Mouse (Mus musculus) hindbrain, embryonic 11.5 days (tissue): Measurements from ENCODE around the gene Espn. TPM values are rescaled to one million over a fixed set of nuclear protein-coding genes. Genes with fewer than 3 reads are reported as not detected.

ENCODE experiments used
- ATAC-seq: fragments of 200-750 bp; cut with Nextera tagmentation; 2 replicates; pipeline ENCODE4 v1.8.0; 2017; ENCODE audit warnings: mild to moderate bottlenecking, moderate TSS enrichment, moderate library complexity; ENCODE audit not compliant: low FRiP score
- DNase-seq: peaks from one replicate; pipeline ENCODE4 v3.0.0-alpha.2; 2015; ENCODE audit warnings: low spot score
- H3K27ac ChIP-seq: fragments of 300-500 bp; sonication (generic); 2 replicates; pipeline ENCODE4 v1.5.1; 2014; ENCODE audit warnings: mild to moderate bottlenecking, low read depth, low read length
- H3K27me3 ChIP-seq: fragments of 300-500 bp; sonication (generic); 2 replicates; pipeline ENCODE4 v1.6.1; 2014; ENCODE audit warnings: mild to moderate bottlenecking, low read length, moderate library complexity, mixed read lengths; ENCODE audit not compliant: control insufficient read depth, insufficient read depth
- H3K36me3 ChIP-seq: fragments of 300-500 bp; sonication (generic); 2 replicates; pipeline ENCODE4 v1.6.1; 2014; ENCODE audit warnings: mild to moderate bottlenecking, low read length, moderate library complexity, mixed read lengths; ENCODE audit not compliant: control insufficient read depth, insufficient read depth
- H3K4me1 ChIP-seq: fragments of 300-500 bp; sonication (generic); replicated peaks from 2 replicates; pipeline ENCODE4 v1.6.1; 2014; ENCODE audit warnings: low read length, mixed read lengths; ENCODE audit not compliant: control insufficient read depth, insufficient read depth
- H3K4me2 ChIP-seq: fragments of 300-500 bp; sonication (generic); replicated peaks from 2 replicates; pipeline ENCODE4 v1.6.1; 2014; ENCODE audit warnings: mild to moderate bottlenecking, low read depth, low read length
- H3K4me3 ChIP-seq: fragments of 300-500 bp; sonication (generic); 2 replicates; pipeline ENCODE4 v1.5.1; 2014; ENCODE audit warnings: low read depth, low read length
- H3K9ac ChIP-seq: fragments of 300-500 bp; sonication (generic); 2 replicates; pipeline ENCODE4 v1.6.1; 2014; ENCODE audit warnings: low read depth, low read length
- H3K9me3 ChIP-seq: fragments of 300-500 bp; sonication (generic); 2 replicates; pipeline ENCODE4 v1.6.1; 2016; ENCODE audit warnings: low read length; ENCODE audit not compliant: control insufficient read depth
- WGBS: fragments of 180-500 bp; shearing (Covaris S2); extraction: QIAGEN DNeasy Blood & Tissue Kit; methylation state at CpG from one replicate; pipeline ENCODE4 v1.1.7; 2014; 5-methylcytosine and 5-hydroxymethylcytosine counted together
- polyA plus RNA-seq: library from polyadenylated mRNA; unstranded; fragments of >200 nt; fragmentation: Nextera tagmentation; extraction: Ambion mirVana; gene quantifications from 2 replicates; pipeline ENCODE4 v1.2.1, GENCODE M21; 2014

Espn gene
- polyA plus RNA-seq, 1 experiment from 2014 or later: 2.0 TPM

DNA sequence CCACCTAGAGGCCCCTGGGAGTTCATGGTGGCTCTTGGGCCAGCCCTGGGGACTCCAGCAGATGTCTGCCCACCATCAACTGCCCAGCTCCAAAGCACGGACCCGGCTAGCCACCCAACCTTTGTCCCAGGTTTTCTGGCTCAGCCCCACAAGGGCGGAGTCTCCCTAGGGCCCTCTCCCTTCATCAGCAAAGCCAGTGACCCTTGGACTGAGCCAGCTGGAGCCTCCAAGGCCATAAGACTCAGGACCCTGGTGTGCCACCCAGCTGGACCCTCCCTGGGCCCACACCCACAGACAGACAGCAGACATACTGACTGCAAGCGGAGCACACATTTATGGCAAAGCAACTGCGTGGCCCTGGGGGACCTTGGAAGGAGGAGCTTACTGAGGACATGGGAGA lies 23.4 kb downstream of the Espn start:
- no peak overlapping the region for H3K9ac ChIP-seq
- no peaks in the 10 kb centered on the region for H3K9me3 ChIP-seq
- H3K36me3 ChIP-seq: no peaks in the 10 kb centered on the region
- peaks cover 25% of the 10 kb centered on the region for H3K4me1 ChIP-seq
- WGBS: 56% methylated on average over 5 of the region's 5 CpGs
- peaks cover 100% of the 10 kb centered on the region for H3K27me3 ChIP-seq
- ATAC-seq: no peak
- no peak overlapping the region for H3K4me3 ChIP-seq
- DNase-seq: no peak
- H3K4me2 ChIP-seq: no peak overlapping the region
- H3K27ac ChIP-seq: no peak overlapping the region

DNA sequence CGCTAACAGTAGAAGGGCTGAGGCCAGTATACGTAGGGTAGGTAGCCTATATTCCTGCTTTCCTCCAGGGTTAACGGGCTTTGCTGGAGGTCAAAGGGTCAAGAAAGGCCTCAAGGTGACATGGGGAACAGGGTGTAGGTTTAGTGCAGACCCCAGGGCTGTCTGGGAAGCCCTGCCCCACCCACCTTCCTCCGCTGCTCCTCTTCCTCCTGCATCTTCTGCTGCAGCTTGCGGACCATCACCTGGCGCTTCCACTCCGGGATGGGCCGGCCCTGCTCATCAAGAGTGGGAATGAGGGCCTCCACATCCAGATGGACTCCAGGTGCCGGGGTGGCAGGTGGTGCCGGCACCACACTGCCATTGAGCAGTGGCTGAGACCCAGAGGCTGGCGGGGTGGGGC lies 24.3 kb downstream of the Espn start:
- H3K9ac ChIP-seq: no peak overlapping the region
- no peaks in the 10 kb centered on the region for H3K9me3 ChIP-seq
- DNase-seq (no peak), ATAC-seq (no peak)
- H3K4me2 ChIP-seq: no peak overlapping the region
- H3K27ac ChIP-seq: no peak overlapping the region
- peaks cover 100% of the 10 kb centered on the region for H3K27me3 ChIP-seq
- H3K4me1 ChIP-seq: peaks cover 25% of the 10 kb centered on the region
- 79% methylated on average over 11 of the region's 11 CpGs for WGBS
- H3K36me3 ChIP-seq: no peaks in the 10 kb centered on the region
- no peak overlapping the region for H3K4me3 ChIP-seq

- ATAC-seq (no peak), DNase-seq (peak; percentile 55)
- Histone ChIP-seq H3K27me3 (peaks cover 99% of the 10 kb centered on the region), H3K4me1 (peaks cover 19% of the 10 kb centered on the region), H3K27ac (no peak overlapping the region), H3K9ac (no peak overlapping the region), H3K4me2 (peak overlapping the region; percentile 5; the same call in 1 of the 2 replicates), H3K9me3 (no peaks in the 10 kb centered on the region), H3K4me3 (peak overlapping the region; percentile 6; the same call in 1 of the 2 replicates), H3K36me3 (no peaks in the 10 kb centered on the region)
- WGBS: 4% methylated on average over 63 of the region's 65 CpGs
Observed at GRCm38 (mm10) chr4:152126026-152126920, 25.9 kb downstream of the Espn start.

DNA sequence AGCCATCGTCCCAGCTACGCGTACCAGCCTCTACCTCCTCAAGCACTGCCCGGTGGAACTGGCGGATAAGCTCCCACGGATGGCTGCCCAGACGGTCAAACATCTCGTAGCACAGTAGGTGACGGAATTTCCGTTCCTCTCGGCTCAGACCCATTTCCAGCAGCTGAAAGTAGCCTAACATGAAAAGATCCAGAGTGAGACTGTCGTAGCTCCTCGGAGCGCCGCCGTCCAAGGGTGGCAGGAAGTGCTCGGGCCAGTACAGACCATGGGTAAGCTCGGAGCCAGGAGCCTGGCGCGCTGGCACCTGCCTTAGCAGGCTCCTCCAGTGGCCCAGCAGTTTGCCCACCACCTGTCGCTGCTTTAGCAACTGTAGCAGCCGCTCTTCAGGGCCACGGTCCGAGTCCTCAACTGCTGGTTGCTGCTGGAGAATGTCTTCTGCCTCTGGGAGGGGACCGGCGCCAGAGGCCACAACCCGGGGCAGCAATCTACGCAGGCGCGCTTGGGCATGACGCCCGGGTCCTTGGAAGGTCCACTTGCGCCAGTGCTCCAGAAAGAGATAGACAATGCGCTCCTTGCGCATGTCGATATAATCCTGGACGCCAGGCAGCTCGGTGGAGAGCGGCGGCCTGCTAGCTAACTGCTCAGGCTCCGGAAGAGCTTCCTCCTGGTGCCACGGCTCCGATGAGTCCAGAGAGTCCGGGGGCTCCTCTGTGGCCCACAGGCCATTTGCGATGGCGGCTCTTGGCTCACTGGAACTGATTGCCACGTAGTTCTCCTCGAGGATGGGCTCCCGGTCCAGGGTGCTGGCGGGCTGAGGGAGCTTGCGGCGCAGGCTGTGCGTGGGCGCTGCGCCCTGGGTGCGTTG lies 26.8 kb downstream of the Espn start:
- Histone ChIP-seq H3K9me3 (no peaks in the 10 kb centered on the region), H3K4me2 (peak overlapping the region; percentile 5; the same call in 1 of the 2 replicates), H3K4me3 (peak overlapping the region; percentile 6; the same call in 1 of the 2 replicates), H3K27me3 (peaks cover 99% of the 10 kb centered on the region), H3K9ac (no peak overlapping the region), H3K4me1 (peaks cover 13% of the 10 kb centered on the region), H3K27ac (no peak overlapping the region), H3K36me3 (no peaks in the 10 kb centered on the region)
- DNase-seq: peak; percentile 48
- WGBS: 4% methylated on average over 56 of the region's 56 CpGs
- no peak for ATAC-seq

DNA sequence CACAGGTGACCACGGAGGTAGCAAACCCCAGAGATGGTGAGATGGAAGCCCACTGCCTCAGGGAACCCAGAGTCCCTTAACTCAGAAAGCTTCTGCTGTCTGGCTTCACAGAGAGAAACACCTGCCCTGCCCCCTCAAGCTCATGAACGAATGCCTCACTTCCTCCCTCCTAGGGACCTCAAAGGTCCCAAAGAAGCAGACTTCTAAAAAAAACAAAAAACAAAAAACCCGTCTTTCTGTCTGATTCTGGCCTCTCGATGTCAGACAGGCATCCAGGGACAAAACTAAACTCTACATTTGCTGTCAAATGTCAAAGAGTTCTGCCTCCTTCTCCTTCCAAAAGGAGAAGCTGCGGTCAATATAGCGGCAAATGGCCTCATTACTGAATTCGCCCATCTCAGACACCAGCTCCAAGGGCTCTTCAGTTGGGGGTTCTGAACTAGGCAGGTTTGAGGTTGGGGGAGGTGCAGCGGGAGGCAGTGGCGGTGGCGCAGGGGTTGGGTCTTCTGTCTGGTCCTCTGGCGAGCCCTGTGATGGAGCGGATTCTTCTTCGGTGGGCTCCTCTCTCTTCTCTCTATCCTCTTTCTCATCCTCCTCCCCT lies 27.7 kb downstream of the Espn start:
- no peak for ATAC-seq
- DNase-seq: no peak
- Histone ChIP-seq H3K4me3 (no peak overlapping the region), H3K9ac (no peak overlapping the region), H3K27ac (no peak overlapping the region), H3K9me3 (no peaks in the 10 kb centered on the region), H3K4me2 (no peak overlapping the region), H3K27me3 (peaks cover 99% of the 10 kb centered on the region), H3K4me1 (peaks cover 19% of the 10 kb centered on the region), H3K36me3 (no peaks in the 10 kb centered on the region)
- 11% methylated on average over 13 of the region's 13 CpGs for WGBS

GRCm38 (mm10) chr4:152121183-152121505 lies 31.0 kb downstream of the Espn start:
- no peak for DNase-seq
- H3K36me3 ChIP-seq: no peaks in the 10 kb centered on the region
- no peak overlapping the region for H3K9ac ChIP-seq
- 2% methylated on average over 12 of the region's 12 CpGs for WGBS
- no peaks in the 10 kb centered on the region for H3K9me3 ChIP-seq
- H3K27ac ChIP-seq: no peak overlapping the region
- ATAC-seq: no peak
- no peak overlapping the region for H3K4me2 ChIP-seq
- H3K4me3 ChIP-seq: 0 out of 2 replicates have a peak overlapping the region, but pooled peaks have one; percentile 1
- H3K4me1 ChIP-seq: peaks cover 13% of the 10 kb centered on the region
- peaks cover 99% of the 10 kb centered on the region for H3K27me3 ChIP-seq

- under 1% methylated on average over 31 of the region's 31 CpGs for WGBS
- Histone ChIP-seq H3K9ac (no peak overlapping the region), H3K36me3 (no peaks in the 10 kb centered on the region), H3K4me3 (peak overlapping the region; percentile 1; the same call in 1 of the 2 replicates), H3K9me3 (no peaks in the 10 kb centered on the region), H3K4me2 (peak overlapping the region; percentile 24; the same call in 1 of the 2 replicates), H3K4me1 (peaks cover 19% of the 10 kb centered on the region), H3K27ac (no peak overlapping the region), H3K27me3 (peaks cover 98% of the 10 kb centered on the region)
- ATAC-seq: no peak
- DNase-seq: no peak
Observed at GRCm38 (mm10) chr4:152120311-152121182, 31.6 kb downstream of the Espn start.
